Mouse (Mus musculus) heart, embryonic 10.5 days (tissue): Measurements from ENCODE around the gene Taar9. TPM values are rescaled to one million over a fixed set of nuclear protein-coding genes. Genes with fewer than 3 reads are reported as not detected.

Source experiments
- polyA plus RNA-seq: library from polyadenylated mRNA; unstranded; fragments of >200 nt; fragmentation: Nextera tagmentation; extraction: Ambion mirVana; gene quantifications from 2 replicates; pipeline ENCODE4 v1.2.1, GENCODE M21; 2016

Taar9 gene
- polyA plus RNA-seq, 1 experiment from 2014 or later, result not detected

Other genes starting within 250 kb of the Taar9 start
- gene Vnn1, start 214.8 kb downstream of the Taar9 start, polyA plus RNA-seq, result 12.3 and 12.4 TPM in 2 replicates
- gene Taar1, start 189.2 kb downstream of the Taar9 start, polyA plus RNA-seq, result not detected in 2 replicates
- gene Taar2, start 171.0 kb downstream of the Taar9 start, polyA plus RNA-seq, result 0.14 TPM in 1 of 2 replicates, not detected in the other
- gene Taar3, start 160.0 kb downstream of the Taar9 start, polyA plus RNA-seq, result not detected in 2 replicates
- not detected in 2 replicates for gene Taar4, start 149.0 kb downstream of the Taar9 start, polyA plus RNA-seq
- not detected in 2 replicates for gene Taar5, start 138.8 kb downstream of the Taar9 start, polyA plus RNA-seq
- not detected in 2 replicates for gene Taar6, start 123.9 kb downstream of the Taar9 start, polyA plus RNA-seq
- not detected in 2 replicates for gene Taar7a, start 116.1 kb downstream of the Taar9 start, polyA plus RNA-seq
- gene Taar7b, start 109.6 kb downstream of the Taar9 start, polyA plus RNA-seq, result not detected in 2 replicates
- not detected in 2 replicates for gene Taar7d, start 82.3 kb downstream of the Taar9 start, polyA plus RNA-seq
- not detected in 2 replicates for gene Taar7e, start 71.9 kb downstream of the Taar9 start, polyA plus RNA-seq
- not detected in 2 replicates for gene Taar7f, start 60.0 kb downstream of the Taar9 start, polyA plus RNA-seq
- gene Taar8a, start 33.0 kb downstream of the Taar9 start, polyA plus RNA-seq, result not detected in 2 replicates
- not detected in 2 replicates for gene Taar8b, start 17.2 kb downstream of the Taar9 start, polyA plus RNA-seq
- gene Taar8c, start 7.6 kb downstream of the Taar9 start, polyA plus RNA-seq, result not detected in 2 replicates
- gene Stx7, start 39.8 kb upstream of the Taar9 start, polyA plus RNA-seq, result 78.7 and 81.8 TPM in 2 replicates
- gene Moxd1, start 114.0 kb upstream of the Taar9 start, polyA plus RNA-seq, result 1.6 and 6.2 TPM in 2 replicates